Mouse (Mus musculus): ENCODE data around the gene Pidd1.

Pidd1 gene

GRCm38 (mm10) chr7:141435856-141436522 is 7.8 kb downstream of the Pidd1 start:
- DNase-seq (ENCODE audit: low spot score): no peak

GRCm38 (mm10) chr7:141435129-141435855 is 8.5 kb downstream of the Pidd1 start:
- DNase-seq (ENCODE audit: low spot score): peak; percentile 62

- peak; percentile 51 for DNase-seq (ENCODE audit: low spot score)
Measured at GRCm38 (mm10) chr7:141434464-141434863, 9.4 kb downstream of the Pidd1 start.

- no peak for DNase-seq (ENCODE audit: low spot score)
Measured at GRCm38 (mm10) chr7:141433517-141434400, 10.1 kb downstream of the Pidd1 start.

- peak; percentile 79 for DNase-seq (ENCODE audit: low spot score)
Measured at GRCm38 (mm10) chr7:141432741-141433516, 10.9 kb downstream of the Pidd1 start.

DNA sequence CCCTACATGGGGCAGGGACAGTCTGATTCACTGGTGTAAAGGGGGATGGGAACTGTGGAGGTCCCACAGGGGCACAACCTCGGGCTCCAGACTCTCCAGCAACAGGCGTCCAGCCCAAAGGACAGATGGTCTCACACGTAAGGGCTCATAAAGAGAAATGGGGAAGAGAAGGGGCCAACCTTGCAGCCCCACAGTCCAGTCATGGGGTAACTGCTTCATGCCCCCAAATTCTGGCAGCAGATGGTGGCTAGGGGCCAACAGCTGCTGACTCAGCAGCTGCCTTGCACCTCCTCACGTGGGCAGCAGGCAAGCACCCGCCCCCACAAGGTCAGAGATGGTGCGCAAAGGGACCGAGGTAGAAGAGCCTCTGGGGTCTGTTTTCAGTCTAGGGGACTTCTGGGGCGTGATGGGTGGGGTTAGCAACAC is 11.6 kb downstream of the Pidd1 start:
- peak; percentile 69 for DNase-seq (ENCODE audit: low spot score)

GRCm38 (mm10) chr7:141431434-141432185 is 12.2 kb downstream of the Pidd1 start:
- DNase-seq (ENCODE audit: low spot score): no peak

- DNase-seq (ENCODE audit: low spot score): no peak
Measured at GRCm38 (mm10) chr7:141430585-141431240, 13.1 kb downstream of the Pidd1 start.

DNA sequence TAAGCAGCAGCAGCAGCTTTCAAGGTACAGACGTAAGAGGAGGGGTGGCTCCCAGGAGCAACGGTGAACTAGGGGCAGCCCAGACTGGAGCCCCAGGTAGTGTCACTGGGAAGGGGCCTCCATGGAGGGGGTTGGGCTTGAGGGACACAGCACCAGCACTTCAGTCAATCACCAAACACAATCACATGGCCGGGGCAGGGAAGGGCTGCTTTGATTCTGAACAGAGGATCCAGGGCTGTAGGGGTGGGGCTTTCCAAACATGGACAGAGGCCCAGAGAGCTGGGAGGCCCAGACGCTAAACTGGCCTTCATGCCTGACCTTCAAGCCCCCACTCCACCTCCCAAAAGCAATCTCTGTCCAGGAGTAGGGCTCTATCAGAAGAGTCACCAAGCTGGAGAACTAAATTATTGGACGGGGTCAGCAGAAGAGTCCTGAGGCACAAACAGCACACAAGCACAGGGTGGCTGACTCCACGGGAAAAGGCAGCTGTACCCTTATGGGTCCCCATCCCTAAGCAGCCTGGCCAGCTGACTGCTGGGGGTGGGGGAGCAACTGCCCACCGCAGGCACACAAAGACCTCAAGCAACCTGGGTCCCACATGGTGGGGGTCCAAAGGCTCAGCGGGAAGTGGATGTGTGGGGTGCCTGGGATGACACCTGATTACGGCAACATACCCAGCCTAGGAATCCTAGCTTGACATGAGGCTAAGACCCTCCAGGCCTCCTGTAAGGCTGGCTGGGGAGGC is 13.8 kb downstream of the Pidd1 start:
- peak; percentile 63 for DNase-seq (ENCODE audit: low spot score)

- DNase-seq (ENCODE audit: low spot score): peak; percentile 52
Measured at GRCm38 (mm10) chr7:141429310-141429709, 14.5 kb downstream of the Pidd1 start, which contains the start of gene Cend1. TSS of gene Cend1 (minus strand) at chr7:141429491.

DNA sequence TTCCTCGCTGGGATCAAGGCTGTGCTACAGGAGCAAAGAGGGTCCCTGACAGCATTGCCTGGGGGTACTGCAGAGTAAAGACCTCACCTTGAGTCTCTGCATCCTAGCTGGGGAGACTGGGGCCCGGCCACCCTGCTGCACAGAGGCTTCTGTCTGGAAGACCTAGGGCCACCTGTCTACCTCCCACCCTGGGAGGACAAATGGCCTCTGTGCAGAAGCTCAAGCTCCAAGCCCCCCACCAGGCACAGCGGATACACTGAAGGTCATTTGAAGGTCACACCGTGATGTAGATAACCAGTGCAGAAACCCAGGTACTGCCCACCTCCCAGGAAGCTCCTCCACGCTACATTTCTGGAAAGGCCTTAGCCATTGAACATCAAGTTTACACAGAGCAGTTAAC is 15.1 kb downstream of the Pidd1 start:
- DNase-seq (ENCODE audit: low spot score): no peak

DNA sequence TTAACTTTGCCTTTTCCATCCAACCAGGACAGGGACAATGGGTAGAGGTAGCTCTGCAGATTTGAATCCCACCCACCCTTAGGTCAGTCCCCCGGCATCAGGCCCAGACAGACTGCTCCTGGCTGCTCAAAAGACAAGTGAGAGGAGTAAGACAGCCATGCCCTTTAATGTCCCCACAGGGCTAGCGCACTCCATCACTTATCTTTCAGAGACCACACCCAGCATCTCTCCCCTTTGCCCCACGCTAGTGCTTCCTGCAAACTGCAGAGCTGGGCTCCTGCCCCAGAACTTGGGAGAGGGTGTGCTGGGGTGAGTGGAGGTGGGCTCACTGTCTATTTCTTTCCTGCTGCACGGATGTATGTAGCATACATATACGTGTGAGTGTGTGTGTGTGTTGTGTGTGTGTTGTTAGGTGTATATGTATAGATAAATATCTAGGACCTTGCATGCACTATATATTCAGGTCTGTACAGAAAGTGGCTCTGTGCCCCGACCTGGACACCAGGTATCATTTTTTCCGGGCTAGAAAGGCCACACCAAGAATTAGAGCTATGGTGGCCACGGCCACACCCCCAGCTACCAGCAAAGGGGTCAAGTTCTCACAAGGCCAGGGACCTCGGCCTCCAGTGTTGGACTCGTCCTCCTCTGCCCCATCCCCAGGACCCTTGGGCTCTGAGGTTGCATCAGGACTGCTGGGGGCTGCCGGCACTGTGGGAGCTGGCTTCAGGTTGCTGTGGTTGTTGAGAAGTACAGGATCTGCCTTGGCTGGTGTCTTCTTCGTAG is 16.7 kb downstream of the Pidd1 start:
- DNase-seq (ENCODE audit: low spot score): no peak

DNA sequence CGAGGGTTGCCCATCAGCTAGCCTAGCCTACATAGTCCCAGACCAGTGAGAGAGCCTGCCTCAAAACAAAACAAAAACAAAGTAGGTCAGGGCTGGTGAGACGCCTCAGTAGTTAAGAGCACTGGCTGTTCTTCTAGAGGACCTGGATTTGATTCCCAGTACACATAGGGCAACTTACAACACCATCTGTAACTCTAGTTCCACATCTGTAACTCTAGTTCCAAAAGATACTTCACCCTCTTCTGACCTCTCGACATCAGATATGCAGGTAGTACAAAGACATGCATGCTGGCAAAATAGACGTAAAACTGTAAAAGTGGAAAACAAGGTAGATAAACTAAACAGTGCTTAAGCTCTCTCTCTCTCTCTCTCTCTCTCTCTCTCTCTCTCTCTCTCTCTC is 20.0 kb downstream of the Pidd1 start:
- DNase-seq (ENCODE audit: low spot score): no peak

- no peak for DNase-seq (ENCODE audit: low spot score)
Measured at GRCm38 (mm10) chr7:141420030-141420702, 23.7 kb downstream of the Pidd1 start.

DNA sequence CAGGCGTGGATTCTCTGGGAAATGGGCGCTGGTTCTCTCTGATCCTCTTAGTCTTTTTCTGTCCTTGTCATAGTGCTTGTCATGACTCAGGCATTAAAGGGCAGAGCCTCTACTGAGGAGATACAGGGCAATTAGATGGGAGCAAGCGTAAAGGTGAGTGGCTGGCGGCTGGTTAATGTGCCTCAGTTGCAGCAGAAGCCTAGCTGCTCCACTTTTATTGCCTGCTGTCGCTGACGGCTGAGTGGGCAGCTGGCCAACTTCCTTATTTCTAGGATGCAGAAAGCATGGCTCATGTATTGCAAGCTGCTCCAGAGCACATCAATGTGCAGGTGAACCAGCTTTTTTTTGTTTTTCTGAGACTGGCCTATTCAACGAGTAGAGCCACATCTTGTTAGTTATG is 24.9 kb downstream of the Pidd1 start:
- no peak for DNase-seq (ENCODE audit: low spot score)

DNA sequence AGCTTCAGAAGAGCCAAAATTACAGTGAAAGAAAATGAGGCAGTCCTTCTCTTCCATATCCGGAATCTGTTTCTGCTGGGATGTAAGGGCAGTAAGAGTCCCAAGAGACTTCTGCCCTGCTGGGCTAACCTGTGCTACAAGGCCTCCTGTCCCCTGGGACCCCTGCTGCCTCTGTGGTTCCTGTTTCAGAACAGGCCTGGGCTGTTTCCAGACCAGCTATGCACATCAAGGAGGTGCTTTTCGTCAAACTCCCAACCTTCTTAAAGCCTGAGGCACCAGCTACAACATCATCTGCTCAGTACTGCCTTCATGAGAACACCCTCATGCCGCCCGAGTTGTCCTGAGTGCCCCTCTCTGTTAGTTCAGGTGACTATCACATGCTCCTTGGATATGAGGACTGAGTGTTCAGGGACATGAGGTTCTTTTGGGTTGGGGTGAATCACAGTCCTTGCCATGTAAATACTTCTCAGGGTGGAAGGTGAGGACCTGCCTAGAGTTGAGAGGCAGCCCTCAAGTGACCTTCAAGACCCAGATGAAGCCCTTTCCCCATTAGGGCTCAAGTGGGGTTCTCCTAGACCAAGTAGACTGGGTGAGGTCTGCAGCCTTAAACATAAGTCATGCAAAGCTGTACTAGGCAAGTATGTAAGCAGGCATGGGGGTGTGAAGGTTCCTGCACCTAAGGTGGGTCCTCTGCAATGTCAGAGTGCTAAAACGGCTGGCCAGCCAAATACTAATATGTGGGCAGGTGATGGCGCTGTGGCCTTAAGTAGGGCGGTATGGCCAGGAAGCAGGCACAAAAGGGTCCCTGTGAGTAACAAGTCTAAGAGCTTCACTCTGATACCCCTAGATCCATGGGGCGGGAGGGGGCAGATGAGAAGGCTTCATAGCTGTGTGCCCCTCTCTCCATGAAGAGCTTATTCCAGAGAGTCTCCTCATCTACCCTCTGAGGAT is 25.8 kb downstream of the Pidd1 start:
- no peak for DNase-seq (ENCODE audit: low spot score)
